Mouse (Mus musculus): ENCODE results near the gene Ptprm. TPM values are rescaled to one million over a fixed set of nuclear protein-coding genes. Genes with fewer than 3 reads are reported as not detected.

Gene Ptprm
- total RNA-seq, 2 experiments from 2014 or later = 21.0 to 23.6 TPM

DNA sequence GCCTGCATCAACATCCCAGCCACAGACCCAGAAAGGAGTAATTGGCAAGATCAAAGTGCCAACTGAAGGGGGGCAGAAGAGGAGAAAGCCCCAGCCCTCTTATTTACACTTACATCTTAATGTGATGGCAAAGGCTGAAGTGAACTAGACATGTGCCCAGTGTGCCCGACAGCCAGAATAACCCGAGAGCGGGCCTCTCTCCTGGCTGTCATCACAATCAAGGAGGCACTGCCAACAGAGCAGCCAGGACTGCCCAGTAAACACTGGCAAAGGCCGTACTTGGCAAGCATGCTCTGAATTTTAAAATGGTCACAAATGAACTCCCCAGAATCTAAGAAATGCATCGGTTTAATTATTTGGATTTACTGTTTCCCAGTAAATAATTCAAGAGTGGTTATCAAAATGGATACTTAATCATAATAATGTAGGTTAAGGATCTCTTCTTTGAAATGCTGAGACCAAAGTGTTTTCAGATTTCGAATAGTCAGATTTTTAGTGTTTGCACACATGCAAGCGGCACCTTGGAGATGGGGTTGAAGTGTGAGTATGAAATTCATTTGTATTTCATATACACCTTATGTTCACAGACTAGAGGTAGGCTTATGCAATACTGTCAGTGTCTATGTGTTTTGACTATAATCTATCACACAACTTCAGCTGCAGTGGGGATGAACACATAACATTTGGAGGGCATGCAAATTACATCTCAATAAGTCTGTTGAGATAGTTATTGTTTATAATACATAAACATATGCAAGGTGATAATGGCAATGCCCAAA lies 282.8 kb downstream of the Ptprm start:
- peak; percentile 37 to 38 for DNase-seq

DNA sequence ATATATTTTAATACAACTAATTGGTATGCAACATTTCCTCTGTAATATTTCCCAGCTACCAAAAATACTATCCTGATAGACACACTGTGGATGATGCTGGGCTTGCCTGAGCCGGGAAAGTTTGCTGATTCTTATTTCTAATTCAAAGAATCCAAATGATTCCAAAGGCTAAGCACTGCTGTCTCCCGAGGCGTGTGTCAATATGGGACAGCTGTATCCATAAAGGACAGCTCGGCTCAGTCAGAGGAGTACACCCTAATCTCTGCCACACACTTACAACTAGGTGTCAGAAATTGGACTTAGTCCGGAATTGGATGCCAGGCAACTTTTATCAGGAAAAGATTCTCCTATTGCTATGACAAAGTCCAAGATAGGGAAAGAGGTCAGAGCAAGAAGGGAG lies 290.6 kb downstream of the Ptprm start:
- DNase-seq = no peak

DNA sequence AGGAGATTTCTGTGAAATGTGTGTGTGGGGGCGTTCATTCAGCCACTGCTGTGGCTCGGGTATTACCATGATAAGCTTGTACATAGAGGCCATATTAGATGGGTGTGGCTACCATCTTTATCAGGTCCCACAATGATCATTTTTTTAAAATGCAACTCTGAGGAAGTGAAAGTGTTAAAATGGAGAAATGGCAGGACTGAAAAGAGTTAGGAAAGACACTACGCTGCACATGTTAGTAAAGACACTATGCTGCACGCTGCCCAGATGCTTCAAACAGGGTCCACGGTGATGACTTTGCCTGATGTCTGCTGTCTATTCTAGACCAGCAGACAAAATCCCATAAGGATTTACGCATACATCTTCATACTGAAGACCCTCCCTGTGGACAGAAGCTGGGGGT lies 298.6 kb downstream of the Ptprm start:
- no peak for DNase-seq

DNA sequence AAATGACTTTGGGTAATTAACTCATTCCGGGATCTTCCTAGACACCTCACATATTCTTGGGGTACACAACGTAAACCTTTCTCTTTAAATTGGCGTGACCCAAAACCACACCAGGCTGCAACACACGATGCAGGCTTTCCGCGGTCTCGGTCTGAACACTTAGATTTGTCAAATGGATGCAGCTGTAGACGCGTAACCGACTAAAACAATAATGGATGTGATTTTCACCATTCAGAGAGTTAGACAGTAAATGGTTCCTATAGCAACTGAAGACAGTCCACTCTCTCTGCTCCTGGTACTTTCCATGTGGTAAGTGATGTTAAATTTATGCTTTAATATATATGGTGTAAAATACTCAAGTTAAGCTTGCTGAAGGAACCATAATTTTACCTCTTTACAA lies 300.1 kb downstream of the Ptprm start:
- no peak for DNase-seq

DNA sequence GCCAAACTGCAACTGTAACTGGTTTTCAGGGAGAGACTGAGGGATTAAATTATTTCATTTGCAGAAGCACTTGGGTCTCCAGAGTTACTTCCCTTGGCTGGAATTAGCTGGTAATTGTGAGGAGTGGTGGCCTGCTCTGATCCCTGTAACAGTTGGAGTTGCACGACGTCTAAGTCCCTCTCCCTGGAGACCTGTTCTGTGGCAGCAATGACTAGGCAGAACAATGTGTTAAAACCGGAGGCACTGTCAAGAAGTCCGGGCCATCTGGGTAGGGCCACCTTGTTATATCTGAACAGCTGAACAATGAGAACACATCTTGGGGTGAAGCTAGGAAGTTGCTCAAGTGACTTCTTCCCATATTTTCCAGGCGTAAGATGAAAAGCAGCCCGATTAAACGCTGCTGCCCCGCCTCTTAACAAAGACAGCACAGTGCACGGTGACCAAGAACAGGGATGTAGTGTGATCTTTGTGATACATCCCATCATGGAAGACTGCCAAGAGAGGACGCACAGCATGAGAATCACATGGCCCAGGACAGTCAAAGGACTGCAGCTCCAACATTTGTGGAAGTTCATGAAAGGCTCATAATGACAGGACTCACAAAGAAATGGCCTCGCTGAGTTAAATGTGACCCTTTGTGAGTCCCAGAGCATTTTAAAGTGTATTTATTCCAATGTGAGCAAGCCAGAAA lies 301.5 kb downstream of the Ptprm start:
- no peak for DNase-seq

DNA sequence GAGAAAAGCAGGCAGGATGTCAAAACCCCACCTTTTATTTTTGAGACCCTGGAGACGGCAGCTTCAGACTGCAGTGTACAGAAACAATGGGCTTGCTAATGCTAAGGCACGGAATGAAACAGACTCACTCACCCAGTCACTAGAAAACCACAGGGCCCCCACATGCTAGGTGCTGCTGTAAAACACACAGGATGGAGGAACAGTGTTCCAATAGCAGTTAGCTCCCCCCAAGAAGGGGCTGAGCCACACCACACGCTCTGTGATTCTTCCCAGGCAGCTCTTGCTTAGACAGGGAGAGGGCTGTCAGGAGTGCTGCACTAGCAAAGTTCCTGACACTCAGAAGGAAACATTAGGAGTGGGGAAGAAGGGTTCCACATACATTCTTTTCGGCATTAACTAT lies 306.6 kb downstream of the Ptprm start:
- no peak for DNase-seq

DNA sequence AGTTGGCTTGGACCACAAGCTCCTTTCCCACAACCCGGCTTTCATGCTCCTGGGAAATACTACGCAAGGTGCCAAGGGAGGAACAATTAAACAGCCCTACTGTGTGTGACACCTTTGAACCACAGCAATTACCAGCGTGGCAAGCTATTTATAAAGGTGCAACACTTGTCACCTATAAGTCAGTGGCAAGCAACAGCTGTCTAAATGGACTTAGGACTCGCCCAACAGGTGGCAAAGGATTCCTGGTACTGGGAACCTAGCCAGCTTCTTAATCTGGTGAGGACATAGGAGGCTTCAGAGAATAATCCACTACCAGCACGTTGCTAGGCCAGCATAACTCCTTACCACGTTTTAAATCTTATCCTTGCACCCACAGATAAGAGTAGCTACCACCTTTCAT lies 315.7 kb downstream of the Ptprm start:
- no peak for DNase-seq

DNA sequence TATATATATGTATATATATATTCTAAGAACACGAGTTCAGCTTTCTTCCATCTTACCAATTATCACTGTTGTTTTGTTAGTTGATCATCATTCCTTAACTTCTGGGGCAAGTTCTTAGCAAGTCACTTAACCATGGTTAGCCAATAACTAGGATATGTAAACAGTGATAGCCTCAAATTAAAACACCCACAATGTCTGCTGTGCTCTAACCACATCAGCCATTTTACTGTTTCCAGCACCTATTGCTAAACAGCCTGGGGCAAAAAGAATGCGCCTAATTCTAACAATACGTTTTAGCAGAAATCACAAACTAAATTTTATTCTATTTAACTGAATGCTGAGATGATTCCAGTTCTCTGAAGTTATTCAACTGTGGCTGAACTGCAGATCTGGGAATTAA lies 320.7 kb downstream of the Ptprm start:
- DNase-seq = no peak

DNA sequence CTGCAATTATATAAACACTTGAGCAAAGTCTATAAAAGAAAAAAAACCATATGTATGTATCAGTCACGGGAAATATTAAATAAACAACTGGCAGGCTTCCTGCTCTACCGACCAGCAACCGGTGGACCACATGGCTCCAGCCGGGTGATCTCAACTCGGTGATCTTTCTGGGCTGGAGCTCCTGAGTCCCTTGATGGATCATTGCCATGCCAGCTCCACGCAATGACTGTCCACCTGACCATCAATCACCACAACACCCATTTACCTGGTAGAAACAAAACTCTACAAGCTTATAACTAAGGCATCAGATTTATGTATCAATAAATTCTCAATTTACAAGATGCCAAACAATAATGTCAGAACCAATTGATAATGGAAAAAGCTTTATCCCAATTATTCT lies 322.2 kb downstream of the Ptprm start:
- no peak for DNase-seq

DNA sequence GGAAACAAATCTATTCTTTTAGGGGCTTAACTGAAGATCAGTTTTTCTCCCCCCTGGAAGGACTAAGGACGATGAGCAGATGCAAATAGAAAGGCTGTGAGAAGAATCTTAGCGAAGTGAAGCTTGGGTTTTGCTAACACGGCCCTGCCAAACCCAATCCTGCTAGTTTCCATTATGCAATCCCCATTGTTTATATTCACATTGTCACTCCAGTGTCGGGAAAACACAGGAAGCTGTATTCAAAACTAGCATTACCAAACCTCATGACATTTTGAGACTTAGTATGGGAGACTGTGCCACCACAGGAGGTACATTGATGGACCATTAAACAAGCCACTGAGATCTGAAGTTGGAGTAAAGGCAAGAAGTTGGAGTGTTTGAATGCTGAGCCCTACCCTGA lies 322.9 kb downstream of the Ptprm start:
- no peak for DNase-seq

DNA sequence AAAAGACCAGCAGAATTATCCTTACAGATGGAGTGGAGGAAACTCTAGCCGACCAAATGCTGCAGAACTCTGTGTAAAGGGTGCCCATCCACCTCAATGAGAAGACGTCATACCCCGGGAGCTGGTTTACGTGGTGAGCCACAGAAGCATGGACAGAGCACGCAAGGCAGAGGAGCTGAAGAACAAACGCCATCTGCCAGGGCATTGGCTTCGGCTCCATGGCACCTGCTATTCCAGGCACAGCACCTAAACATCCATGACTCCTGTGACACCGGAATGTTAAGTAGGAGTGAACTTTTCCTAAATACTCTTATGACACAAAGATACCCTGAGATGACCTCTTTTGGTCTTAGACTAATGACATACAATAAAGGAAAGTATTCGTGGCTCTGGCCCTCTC lies 327.0 kb downstream of the Ptprm start:
- no peak for DNase-seq

DNA sequence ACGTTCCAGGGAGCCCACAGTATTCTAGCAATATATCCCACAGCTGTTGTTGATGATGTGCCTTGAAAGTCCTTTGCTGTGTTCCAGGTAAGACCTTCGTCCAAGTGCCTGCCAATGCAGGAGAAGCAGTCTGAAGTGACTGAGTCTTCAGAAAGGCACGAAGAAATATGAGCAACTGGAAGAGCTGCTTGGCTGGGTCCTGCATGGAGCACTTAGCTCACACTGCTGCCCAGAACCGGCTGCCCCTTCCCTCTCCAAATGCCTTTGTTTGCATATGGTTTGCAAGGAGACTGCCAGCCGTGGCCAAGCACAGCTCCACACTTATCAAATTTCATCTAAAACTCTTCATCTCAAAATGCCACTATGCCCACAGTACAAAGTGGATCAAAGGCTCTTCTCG lies 337.8 kb downstream of the Ptprm start:
- DNase-seq = no peak

DNA sequence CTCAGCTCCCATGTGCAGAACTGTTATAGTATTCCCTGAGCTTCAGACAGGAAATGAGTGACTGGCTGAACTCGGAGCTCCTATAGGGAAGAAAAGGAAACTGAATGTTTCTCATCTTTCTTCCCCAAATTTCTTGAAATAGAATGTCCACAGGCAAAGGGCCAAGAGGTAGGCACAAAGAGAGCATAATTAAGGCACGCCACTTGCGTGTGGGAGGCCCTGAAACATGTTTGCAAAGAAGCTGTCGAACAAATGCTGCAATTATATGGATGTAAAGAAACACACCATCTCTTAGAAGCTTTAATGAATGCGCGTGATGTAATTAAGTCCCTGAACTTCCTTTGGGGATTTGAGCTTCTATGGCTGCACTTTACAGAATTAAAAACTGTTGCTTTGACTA lies 341.0 kb downstream of the Ptprm start:
- no peak for DNase-seq

DNA sequence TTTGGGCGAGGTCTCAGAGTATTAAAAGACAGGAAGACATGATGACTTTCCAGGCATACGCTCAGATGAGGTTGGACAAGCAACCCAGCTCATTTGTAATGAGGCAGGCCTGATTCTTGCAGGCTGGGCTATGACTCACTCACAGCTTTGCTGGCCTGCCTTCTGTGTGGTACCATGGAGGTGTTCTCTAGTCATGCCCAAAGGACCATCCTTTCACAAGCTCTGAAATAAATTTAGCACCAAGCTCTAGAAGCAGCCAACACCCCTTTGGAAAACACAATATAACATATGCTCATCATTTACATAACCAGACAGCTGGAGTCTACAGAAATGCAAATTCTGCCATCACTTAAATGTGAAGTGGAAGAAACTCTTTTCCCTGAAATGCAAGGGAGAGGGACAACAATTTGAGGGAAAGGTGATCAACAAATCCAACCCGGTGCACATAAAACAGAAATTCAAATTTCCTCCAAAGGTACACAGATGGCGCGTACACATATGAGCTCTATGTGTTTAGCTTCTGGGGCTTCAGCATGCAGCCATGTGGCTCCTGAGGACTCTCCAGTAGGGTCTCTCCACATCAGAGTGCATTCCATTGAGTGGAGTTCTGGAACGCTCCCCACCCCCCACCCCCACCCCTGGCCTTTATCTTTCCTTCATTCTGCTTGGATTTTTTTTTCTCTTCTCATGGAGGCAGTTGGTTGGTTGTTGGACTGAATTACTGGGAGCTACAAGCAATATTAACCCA lies 342.2 kb downstream of the Ptprm start:
- DNase-seq = peak; percentile 38 to 58

DNA sequence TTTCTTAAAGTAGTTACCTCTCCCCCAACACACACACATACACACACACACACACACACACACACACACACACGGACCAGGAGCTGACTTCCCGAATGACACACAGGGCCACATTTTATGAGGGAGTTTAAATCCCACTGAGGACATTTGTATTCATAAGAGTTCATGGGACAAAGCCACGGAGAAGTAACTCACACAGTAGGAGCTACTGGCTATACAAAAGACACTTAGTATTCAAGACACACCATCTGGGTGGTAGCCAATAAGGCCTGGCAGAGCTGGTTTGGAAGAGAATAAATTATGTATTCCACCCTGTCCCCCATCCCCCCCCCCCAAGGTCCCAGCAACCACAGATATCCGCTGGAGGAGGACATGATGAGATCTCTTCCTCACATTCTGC lies 344.1 kb downstream of the Ptprm start:
- no peak for DNase-seq

DNA sequence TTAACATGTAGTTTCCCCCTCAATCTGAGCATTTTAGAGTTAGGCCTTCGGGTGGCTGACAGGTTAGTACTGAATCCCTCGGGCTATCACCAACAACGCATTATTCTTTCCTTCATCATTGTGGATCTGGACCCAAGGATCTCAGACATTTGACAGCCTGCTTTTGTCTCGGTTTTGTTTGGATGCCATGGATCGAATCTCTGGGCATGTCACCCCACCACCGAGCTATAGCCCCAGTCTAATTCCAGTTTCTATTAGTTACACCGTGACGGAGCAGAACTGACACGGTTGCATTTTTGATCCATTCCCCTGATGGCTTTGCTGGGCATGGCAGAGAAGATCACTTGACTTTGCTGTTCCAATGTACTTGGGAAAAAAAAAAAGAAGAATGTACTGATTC lies 346.1 kb downstream of the Ptprm start:
- no peak for DNase-seq

DNA sequence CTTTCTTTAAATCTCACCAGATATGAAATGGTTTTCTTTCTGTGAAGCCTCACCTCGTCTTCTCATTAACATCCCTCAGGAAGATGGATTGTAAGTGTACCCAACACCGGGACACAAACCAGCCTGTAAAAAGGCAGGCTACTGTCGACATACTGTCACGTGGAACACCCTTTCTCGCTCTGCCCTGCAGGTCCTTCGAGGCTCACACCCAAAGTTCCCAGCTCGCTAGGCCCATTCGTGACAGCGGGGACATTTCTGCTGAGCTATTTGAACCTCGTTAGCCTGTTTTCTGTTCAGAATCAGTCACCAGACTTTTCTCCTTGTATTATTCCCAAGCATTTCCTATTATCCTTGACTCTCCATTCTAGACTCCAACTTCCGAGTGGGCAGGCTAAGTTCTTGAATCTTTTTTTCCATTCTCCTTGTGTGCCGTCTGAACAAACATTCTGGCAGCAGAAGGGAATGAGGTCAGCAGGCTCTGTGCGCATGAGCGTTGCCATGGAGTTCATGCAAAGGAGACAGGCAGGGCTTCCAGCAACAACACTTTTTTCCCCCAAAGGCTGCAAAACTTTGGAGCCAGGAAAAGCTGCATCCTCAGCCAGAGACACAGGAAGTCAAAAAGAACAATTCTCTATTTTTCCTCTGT lies 347.4 kb downstream of the Ptprm start:
- peak; percentile 82 to 87 for DNase-seq

DNA sequence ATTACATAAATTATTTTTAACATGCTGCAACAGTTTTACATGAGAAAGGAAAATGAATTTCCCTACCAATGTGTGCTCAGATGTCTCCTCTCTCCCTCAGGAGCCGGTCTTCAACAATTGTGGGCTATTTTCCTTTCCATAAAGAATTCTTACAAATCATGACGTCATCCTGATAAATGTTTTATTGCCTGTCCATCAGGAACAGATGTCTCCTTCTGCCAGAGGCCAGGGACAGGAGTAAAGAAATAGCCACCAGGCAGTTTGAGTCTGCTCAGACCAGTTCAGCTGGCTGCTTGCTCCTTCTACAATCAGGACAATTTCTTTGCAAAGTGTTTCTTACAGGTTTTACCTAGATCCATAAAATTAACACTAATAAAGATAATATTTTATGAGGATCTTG lies 357.4 kb downstream of the Ptprm start:
- DNase-seq = no peak

DNA sequence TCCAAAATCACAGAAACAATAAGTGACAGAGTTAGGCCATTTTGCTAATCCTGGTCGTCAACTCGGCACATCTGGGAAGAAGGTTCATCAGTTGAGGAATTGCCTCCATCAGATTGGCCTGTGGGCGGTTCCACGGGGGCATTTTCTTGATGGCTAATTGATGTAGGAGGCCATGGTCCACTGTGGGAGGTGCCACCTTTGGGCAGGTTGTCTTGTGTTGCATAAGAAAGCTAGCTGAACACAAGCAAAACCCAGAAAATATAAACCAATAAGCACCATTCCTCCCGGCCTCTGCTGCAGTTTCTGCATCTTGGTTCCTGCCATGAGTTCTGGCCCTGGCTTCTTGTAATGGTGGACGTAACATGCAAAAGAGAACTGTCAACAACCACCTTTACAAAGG lies 358.2 kb downstream of the Ptprm start:
- DNase-seq = no peak

DNA sequence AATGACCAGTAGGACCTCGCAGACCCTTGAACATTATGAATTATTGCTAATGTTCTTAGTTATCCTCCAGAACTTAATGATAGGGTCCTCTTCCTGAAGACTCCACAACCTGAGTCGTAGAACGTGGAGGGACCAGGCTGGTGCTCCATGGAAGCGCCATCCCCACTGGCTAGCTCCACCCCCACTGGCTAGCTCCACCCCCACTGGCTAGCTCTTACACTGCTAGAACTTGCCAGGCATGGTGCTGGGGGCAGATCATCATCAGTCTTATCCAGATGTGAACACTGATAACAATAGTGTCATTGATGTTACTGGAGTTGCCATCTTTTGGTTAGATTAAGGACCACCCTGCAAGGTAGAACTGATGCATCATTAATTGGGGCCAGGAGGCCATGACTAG lies 362.4 kb downstream of the Ptprm start:
- no peak for DNase-seq

DNA sequence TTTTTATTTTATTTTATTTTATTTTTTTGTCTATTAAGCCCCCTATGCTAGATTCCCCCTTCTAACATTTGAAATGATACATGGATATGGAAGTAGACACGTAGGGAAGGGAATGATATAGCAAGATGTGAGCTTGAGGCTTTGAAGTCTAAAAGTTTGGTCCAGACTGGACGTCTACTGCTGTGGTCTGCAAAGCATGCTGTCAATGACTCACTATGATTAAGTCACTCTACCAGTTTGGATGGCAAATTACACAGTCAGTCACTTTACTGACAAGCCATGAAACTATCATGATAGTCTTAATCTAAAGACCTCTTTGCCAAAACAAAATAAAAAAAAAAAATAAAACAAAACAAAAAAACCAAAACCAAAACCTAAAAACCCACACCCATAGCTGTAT lies 363.5 kb downstream of the Ptprm start:
- no peak for DNase-seq

DNA sequence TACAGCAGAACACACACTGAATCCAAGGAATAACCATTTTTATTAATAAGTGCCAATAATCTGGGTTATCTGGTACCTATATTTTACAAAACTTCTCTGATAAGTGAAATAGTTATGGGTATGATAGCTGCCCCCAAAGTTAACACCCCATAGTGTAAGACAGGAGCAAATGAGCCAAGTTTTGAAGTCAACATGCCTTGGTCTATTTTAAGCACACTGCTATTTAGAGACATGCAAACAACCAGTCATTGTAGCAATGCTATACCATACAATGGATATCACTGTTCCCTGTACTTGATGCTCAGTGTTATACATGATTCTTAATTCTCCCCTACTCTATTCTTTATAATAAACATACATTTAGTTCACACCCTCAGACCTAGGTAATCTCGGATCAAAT lies 366.2 kb downstream of the Ptprm start:
- DNase-seq = no peak

DNA sequence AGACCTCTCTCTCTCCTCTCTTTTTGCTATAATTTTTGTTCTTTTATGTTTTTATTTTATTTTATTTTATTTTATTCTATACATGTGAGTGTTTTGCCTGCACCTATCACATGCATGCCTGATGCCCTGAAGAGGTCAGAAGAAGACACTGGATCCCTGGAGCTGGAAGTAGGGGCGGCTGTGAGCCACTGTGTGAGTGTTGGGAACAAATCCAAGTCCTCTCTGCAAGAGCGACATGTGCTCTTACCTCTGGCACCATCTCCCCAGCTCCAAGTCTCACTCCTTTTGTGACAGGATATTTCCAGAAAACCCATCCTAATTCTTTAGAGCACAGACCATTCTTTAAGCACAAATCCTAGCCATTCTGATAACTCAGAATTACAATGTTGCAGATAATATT lies 372.6 kb downstream of the Ptprm start:
- no peak for DNase-seq
